Mouse (Mus musculus) G1E (cell line): ENCODE data around the gene Arntl2.

ENCODE experiments used
- CTCF ChIP-seq: IDR thresholded peaks from 2 replicates; pipeline ENCODE4 v1.5.1; 2012; ENCODE audit warnings: low read depth, low read length, inconsistent platforms, mixed read lengths
- GATA1 ChIP-seq: IDR thresholded peaks from 2 replicates; pipeline ENCODE4 v1.6.1; 2012; ENCODE audit warnings: borderline replicate concordance, low read length, inconsistent platforms, mixed read lengths
- TAL1 ChIP-seq: conservative IDR thresholded peaks from 2 replicates; pipeline ENCODE4 v1.6.1; 2012; ENCODE audit warnings: low read depth, low read length, inconsistent platforms, mixed read lengths

DNA sequence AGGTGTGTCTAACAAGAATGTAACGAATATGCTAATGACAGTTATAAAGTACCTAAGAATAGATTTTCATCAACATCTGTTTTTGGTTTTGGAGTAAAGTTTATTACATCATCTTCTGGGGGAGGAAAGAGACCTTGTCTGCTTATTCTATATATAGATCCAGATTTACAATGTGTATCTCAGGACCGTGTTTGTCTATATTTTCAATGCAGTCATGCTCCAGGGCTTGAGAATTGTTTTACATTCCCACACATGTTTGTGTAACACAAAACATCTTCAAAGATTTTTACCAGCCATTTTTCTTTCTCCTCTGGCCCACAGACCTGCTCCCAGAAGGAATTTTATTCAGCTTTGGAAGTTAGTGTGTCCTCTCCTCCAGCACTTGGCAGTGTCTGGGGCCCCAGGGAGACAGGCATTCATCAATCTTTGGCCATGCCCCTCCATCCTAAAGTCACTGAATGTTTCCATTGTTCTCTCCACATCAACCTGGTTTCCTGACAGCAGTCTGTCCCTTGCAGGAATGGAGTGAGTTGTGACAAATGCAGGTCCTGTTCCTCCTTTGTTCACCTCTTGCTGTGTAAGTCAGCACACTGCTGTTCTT lies 42.2 kb upstream of the Arntl2 start:
- TF ChIP-seq GATA1: no peak
- TF ChIP-seq CTCF: no peak
- TF ChIP-seq TAL1: no peak
